Mouse (Mus musculus): ENCODE measurements around the gene Elp6. TPM values are rescaled to one million over a fixed set of nuclear protein-coding genes. Genes with fewer than 3 reads are reported as not detected.

Elp6 gene
- polyA plus RNA-seq, 1 experiment, result 24.7 TPM

DNA sequence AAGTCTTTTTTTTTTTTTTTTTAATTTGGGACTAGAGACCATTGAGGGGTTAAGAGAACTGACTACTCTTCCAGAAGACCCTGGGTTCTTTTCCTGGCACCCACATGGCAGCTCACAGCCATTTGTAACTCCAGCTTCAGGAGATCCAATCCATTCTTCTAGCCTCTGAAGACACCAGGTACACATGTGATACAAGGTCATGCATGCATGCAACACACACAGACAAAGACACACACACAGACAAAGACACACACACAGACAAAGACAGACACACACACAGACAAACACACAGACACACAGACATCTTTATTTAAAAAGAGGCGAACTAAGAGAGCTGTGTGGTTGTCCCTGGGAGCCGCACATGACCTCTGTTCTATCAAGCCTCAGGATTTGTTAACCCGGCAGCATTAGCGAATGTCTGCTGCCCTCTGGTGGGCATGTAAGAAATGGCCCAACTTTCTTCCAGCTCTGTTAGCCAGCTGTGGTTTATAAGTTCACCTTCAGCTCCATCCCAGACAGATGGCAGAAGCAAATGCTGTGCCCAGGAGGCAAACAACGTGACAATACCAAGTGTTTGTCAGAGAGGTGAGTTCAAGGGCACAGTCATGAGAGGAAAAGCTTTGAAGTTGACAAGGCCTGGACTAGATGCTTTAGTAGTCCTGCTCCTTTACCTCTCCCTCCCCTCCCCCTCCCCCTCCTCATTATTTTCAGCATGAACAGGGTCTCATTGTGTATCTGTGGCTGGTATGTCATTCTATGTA lies 7.9 kb upstream of the Elp6 start:
- Histone ChIP-seq H3K4me3 (replicated peaks; ENCODE audit: insufficient read depth, low read depth, low read length) (no peak overlapping the region), H3K27me3 (ENCODE audit: control insufficient read depth, insufficient read depth, low read length) (no peaks in the 10 kb centered on the region), H3K4me1 (ENCODE audit: control insufficient read depth, insufficient read depth, low read length) (no peaks in the 10 kb centered on the region), H3K27ac (ENCODE audit: insufficient read depth, low read length) (no peak overlapping the region)
- 1% methylated on average over 5 of the region's 5 CpGs for WGBS
- TF ChIP-seq CTCF (IDR thresholded peaks at IDR 0.05; ENCODE audit: borderline replicate concordance, insufficient read depth, low read depth, low read length) (peak; percentile 92), POLR2A (IDR thresholded peaks at IDR 0.05; ENCODE audit: borderline replicate concordance, insufficient read depth, low read length) (no peak)
- DNase-seq, result peak; percentile 75 to 86

DNA sequence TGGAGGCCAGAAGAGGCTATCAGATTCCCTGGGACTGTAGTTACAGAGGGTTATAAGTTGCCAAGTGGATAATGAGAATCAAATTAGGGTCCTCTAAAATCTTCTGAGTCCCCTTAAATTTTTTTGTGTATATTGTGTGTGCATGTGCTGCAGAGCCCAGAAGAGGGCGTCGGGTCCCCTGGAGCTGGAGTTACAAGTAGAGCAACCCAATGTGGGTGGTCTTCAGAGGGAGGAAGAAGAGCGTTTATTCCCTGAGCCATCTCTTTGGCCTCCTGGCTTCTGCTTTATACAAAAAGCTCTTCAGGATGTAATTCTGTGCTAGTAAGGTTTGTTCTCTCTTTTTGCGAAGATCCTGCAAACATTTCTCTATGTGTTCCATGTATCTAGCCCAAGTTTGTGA lies 457 bp upstream of the Elp6 start:
- Histone ChIP-seq H3K27me3 (ENCODE audit: control insufficient read depth, insufficient read depth, low read length) (no peaks in the 10 kb centered on the region), H3K4me3 (replicated peaks; ENCODE audit: insufficient read depth, low read depth, low read length) (peak overlapping the region; percentile 81), H3K27ac (ENCODE audit: insufficient read depth, low read length) (peak overlapping the region; percentile 66), H3K4me1 (ENCODE audit: control insufficient read depth, insufficient read depth, low read length) (peaks cover 5% of the 10 kb centered on the region)
- TF ChIP-seq CTCF (IDR thresholded peaks at IDR 0.05; ENCODE audit: borderline replicate concordance, insufficient read depth, low read depth, low read length), result no peak
- TF ChIP-seq POLR2A (IDR thresholded peaks at IDR 0.05; ENCODE audit: borderline replicate concordance, insufficient read depth, low read length), result no peak
- 2% methylated on average over 4 of the region's 4 CpGs for WGBS
- peak in 1 of 2 experiments; percentile 37 for DNase-seq

DNA sequence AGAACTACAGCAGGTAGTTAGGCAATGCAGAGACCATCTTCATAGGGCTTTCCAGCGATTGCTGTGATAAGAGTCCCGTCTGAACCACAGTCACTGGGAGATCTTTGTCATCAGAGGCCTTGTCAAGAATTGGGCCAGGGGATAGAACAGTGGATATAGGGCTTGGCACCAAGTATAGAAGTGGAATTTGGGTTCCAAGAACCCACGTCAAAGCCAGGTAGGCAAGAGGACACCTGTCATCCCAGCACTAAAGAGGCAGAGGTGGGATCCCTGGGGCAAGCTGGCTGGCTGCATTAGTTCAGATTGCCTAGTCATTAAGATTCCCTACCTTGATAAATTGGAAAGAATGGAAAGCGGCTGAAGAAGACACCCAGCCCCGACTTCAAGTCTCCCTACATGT lies 1.4 kb downstream of the Elp6 start:
- Histone ChIP-seq H3K4me3 (replicated peaks; ENCODE audit: insufficient read depth, low read depth, low read length) (no peak overlapping the region), H3K27ac (ENCODE audit: insufficient read depth, low read length) (0 out of 2 replicates have a peak overlapping the region, but pooled peaks have one; percentile 19), H3K27me3 (ENCODE audit: control insufficient read depth, insufficient read depth, low read length) (no peaks in the 10 kb centered on the region), H3K4me1 (ENCODE audit: control insufficient read depth, insufficient read depth, low read length) (peaks cover 5% of the 10 kb centered on the region)
- no peak for DNase-seq
- 84% methylated on average over 5 of the region's 5 CpGs for WGBS
- TF ChIP-seq CTCF (IDR thresholded peaks at IDR 0.05; ENCODE audit: borderline replicate concordance, insufficient read depth, low read depth, low read length), result no peak

DNA sequence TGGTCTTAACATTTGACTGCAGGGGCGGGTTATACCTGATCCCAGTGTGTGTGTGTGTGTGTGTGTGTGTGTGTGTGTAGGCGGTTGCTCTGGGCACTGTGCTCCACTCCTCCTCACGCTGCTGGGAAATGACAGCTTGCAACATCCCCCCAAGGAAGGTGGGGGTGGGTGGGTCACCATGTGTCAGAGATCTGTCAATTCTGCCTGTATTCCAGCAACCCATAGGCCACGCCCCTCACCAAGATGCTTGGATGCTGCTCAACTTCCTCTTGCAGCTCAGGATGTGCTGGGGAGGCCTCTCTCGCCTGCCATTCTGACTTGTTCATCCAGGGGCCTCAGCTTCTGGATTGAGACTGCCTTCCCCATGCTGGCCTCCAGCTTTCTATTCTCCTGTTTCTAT lies 9.7 kb downstream of the Elp6 start:
- DNase-seq, result no peak

DNA sequence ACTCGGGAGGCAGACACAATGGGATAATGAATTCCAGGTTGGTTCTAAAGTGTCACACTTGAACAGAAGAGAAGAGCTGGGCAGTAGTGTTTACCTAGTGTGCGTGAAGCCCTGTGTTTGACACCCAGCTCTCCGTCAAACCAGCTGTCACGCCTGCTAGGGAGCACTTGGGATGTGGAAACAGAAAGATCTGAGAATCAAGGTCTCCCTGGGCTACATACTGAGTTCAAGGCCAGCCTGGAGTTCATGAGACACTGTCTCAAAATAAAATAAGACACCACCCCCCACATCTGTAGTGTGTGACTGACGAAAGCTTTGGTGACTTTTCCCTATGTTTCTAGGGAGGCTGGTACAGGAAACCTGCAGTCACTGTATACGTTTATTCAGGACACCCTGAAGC lies 10.4 kb downstream of the Elp6 start:
- WGBS, result 91% methylated on average over 6 of the region's 6 CpGs
- DNase-seq, result no peak
- H3K27ac ChIP-seq (ENCODE audit: insufficient read depth, low read length), result no peak overlapping the region
- no peaks in the 10 kb centered on the region for H3K4me1 ChIP-seq (ENCODE audit: control insufficient read depth, insufficient read depth, low read length)
- no peak overlapping the region for H3K4me3 ChIP-seq (replicated peaks; ENCODE audit: insufficient read depth, low read depth, low read length)
- H3K27me3 ChIP-seq (ENCODE audit: control insufficient read depth, insufficient read depth, low read length), result no peaks in the 10 kb centered on the region
- no peak for TF ChIP-seq POLR2A (IDR thresholded peaks at IDR 0.05; ENCODE audit: borderline replicate concordance, insufficient read depth, low read length)
- no peak for TF ChIP-seq CTCF (IDR thresholded peaks at IDR 0.05; ENCODE audit: borderline replicate concordance, insufficient read depth, low read depth, low read length)

More for the DNA sequence above, 9.7 kb downstream of the Elp6 start:
- 59% methylated on average over 5 of the region's 5 CpGs for WGBS
- TF ChIP-seq CTCF (IDR thresholded peaks at IDR 0.05; ENCODE audit: borderline replicate concordance, insufficient read depth, low read depth, low read length) (no peak), POLR2A (IDR thresholded peaks at IDR 0.05; ENCODE audit: borderline replicate concordance, insufficient read depth, low read length) (no peak)
- H3K27ac ChIP-seq (ENCODE audit: insufficient read depth, low read length), result no peak overlapping the region
- no peaks in the 10 kb centered on the region for H3K27me3 ChIP-seq (ENCODE audit: control insufficient read depth, insufficient read depth, low read length)
- no peaks in the 10 kb centered on the region for H3K4me1 ChIP-seq (ENCODE audit: control insufficient read depth, insufficient read depth, low read length)
- H3K4me3 ChIP-seq (replicated peaks; ENCODE audit: insufficient read depth, low read depth, low read length), result no peak overlapping the region

DNA sequence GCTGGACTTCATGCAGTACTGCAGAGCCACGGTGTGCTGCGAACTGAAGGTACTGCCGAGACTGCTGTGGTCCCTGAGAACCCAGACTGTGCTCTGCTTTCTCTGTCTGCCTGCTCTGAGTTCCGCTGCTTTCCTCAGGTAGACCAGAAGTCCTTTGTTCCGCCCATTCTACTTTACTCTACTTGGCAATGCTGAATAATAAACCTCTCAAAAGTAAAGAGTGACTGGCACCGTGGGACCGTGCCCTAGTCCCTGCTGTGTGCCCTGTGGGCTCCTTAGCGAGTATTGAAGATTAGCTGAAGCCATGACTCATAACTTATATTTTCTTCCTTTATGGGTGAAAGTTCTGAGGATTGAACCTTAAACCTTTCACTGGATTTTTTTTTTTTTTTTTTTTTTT lies 10.9 kb downstream of the Elp6 start:
- DNase-seq, result no peak
- Histone ChIP-seq H3K27me3 (ENCODE audit: control insufficient read depth, insufficient read depth, low read length) (no peaks in the 10 kb centered on the region), H3K4me3 (replicated peaks; ENCODE audit: insufficient read depth, low read depth, low read length) (no peak overlapping the region), H3K27ac (ENCODE audit: insufficient read depth, low read length) (no peak overlapping the region), H3K4me1 (ENCODE audit: control insufficient read depth, insufficient read depth, low read length) (no peaks in the 10 kb centered on the region; the same call in 1 of the 2 replicates)
- WGBS, result 94% methylated on average over 8 of the region's 8 CpGs
- TF ChIP-seq POLR2A (IDR thresholded peaks at IDR 0.05; ENCODE audit: borderline replicate concordance, insufficient read depth, low read length), result no peak
- TF ChIP-seq CTCF (IDR thresholded peaks at IDR 0.05; ENCODE audit: borderline replicate concordance, insufficient read depth, low read depth, low read length), result no peak

DNA sequence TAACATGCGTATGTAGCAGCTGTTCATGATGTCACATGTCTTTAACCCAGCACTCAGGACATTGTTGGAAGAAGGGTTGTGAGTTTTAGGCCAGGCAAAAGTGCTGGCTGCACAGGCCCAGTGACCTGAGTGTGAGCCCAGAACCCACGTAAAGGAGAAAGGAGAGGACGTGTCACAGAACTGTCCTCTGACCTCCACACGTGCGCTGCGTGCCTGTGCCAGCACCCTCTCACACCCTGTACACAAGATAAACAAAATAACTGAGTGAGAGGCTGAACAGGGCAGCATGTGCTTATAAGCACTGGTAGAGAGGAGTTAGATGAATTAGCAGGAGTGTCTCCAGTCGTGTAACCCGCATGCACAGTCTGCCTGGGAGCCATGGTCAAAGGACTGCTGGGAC lies 11.5 kb downstream of the Elp6 start:
- 92% methylated on average over 8 of the region's 8 CpGs for WGBS
- Histone ChIP-seq H3K27ac (ENCODE audit: insufficient read depth, low read length) (no peak overlapping the region), H3K4me1 (ENCODE audit: control insufficient read depth, insufficient read depth, low read length) (no peaks in the 10 kb centered on the region; the same call in 1 of the 2 replicates), H3K27me3 (ENCODE audit: control insufficient read depth, insufficient read depth, low read length) (no peaks in the 10 kb centered on the region), H3K4me3 (replicated peaks; ENCODE audit: insufficient read depth, low read depth, low read length) (no peak overlapping the region)
- no peak for DNase-seq
- TF ChIP-seq CTCF (IDR thresholded peaks at IDR 0.05; ENCODE audit: borderline replicate concordance, insufficient read depth, low read depth, low read length), result no peak
- no peak for TF ChIP-seq POLR2A (IDR thresholded peaks at IDR 0.05; ENCODE audit: borderline replicate concordance, insufficient read depth, low read length)

DNA sequence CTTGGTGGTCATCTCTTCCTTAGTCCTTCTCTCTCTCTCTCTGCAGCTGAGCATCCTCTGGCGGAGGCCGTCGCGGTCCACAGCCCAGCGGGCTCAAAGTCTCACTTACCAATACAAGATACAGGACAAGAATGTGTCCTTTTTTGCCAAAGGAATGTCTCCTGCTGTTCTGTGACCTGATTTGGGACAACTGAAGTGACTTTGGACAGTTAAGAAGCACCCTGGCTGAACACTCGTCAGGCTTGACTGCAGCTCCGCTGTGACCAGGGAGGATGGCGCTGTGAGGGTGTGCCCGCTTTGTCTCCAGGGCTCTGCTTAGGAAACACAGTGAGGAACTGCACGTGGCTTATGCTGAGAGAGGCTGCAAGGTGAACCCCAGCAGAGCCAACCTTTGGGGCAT lies 15.8 kb downstream of the Elp6 start:
- no peak for DNase-seq
- WGBS, result 54% methylated on average over 10 of the region's 10 CpGs
- Histone ChIP-seq H3K4me1 (ENCODE audit: control insufficient read depth, insufficient read depth, low read length) (no peaks in the 10 kb centered on the region; the same call in 1 of the 2 replicates), H3K4me3 (replicated peaks; ENCODE audit: insufficient read depth, low read depth, low read length) (no peak overlapping the region), H3K27me3 (ENCODE audit: control insufficient read depth, insufficient read depth, low read length) (no peaks in the 10 kb centered on the region), H3K27ac (ENCODE audit: insufficient read depth, low read length) (no peak overlapping the region)
- TF ChIP-seq CTCF (IDR thresholded peaks at IDR 0.05; ENCODE audit: borderline replicate concordance, insufficient read depth, low read depth, low read length), result no peak
- no peak for TF ChIP-seq POLR2A (IDR thresholded peaks at IDR 0.05; ENCODE audit: borderline replicate concordance, insufficient read depth, low read length)
